In genomic region chr1:72225054-72225718, GRCm38 (mm10) we compare ENCODE assay signal across 8 mouse cellular contexts. TPM values are rescaled to one million over a fixed set of nuclear protein-coding genes. Genes with fewer than 3 reads are reported as not detected.
DNase-seq lines count a peak whose midpoint lies in the region; ATAC-seq and TF ChIP-seq lines count a peak whose summit lies in the region.

No protein-coding gene starts in this region.

- no peak for ATAC-seq in cerebellum, adult (ENCODE audit: insufficient number of reproducible peaks, low FRiP score, low TSS enrichment)
- no peak for ATAC-seq in neural tube, embryonic 11.5 days (ENCODE audit: insufficient read depth, low FRiP score, low TSS enrichment)
- ATAC-seq in inflammation-experienced regulatory T-cells, adult 6 months: no peak

- H3K4me2 ChIP-seq in neural tube, embryonic 11.5 days (ENCODE audit: low read depth): peak overlapping the region; percentile 48

- DNase-seq in cerebellum, adult 11-12 months: peak; percentile 64
- no peak for DNase-seq in neural tube, embryonic 11.5 days (ENCODE audit: low spot score)
- no peak for DNase-seq in neural tube, embryonic 10.5 days (ENCODE audit: extremely low spot score, low spot score)
- DNase-seq in limb, embryonic 10.5 days (ENCODE audit: low spot score): no peak
- no peak for DNase-seq in right cerebral cortex, postnatal 14 days

- peak overlapping the region; percentile 28; the same call in 1 of the 2 replicates for H3K4me3 ChIP-seq in neural tube, embryonic 11.5 days (ENCODE audit: low read depth, low read length)
- H3K4me3 ChIP-seq in limb, embryonic 10.5 days: peak overlapping the region; percentile 49
- peak overlapping the region; percentile 86; the same call in 1 of the 2 replicates for H3K4me3 ChIP-seq in small intestine, adult 2 months (ENCODE audit: low read depth, low read length)

- H3K9me3 ChIP-seq in neural tube, embryonic 11.5 days (ENCODE audit: control insufficient read depth, low read length): no peaks in the 10 kb centered on the region
- H3K9me3 ChIP-seq in limb, embryonic 10.5 days (replicated peaks): no peaks in the 10 kb centered on the region

- H3K27ac ChIP-seq in neural tube, embryonic 11.5 days (ENCODE audit: low read depth, low read length): no peak overlapping the region
- no peak overlapping the region for H3K27ac ChIP-seq in limb, embryonic 10.5 days
- no peak overlapping the region for H3K27ac ChIP-seq in small intestine, adult 2 months (ENCODE audit: insufficient read depth, low read depth, low read length)

- WGBS in neural tube, embryonic 11.5 days: 9% methylated on average over 13 of the region's 13 CpGs
- WGBS in limb, embryonic 10.5 days: 8% methylated on average over 13 of the region's 13 CpGs
- WGBS in small intestine, adult 2 months: 21% methylated on average over 13 of the region's 13 CpGs

- H3K4me1 ChIP-seq in neural tube, embryonic 11.5 days (ENCODE audit: control insufficient read depth, insufficient read depth, low read length): no peaks in the 10 kb centered on the region
- H3K4me1 ChIP-seq in limb, embryonic 10.5 days: peaks cover 6% of the 10 kb centered on the region
- H3K4me1 ChIP-seq in small intestine, adult 2 months (ENCODE audit: control insufficient read depth, insufficient read depth, insufficient read length, low read length): no peaks in the 10 kb centered on the region

- no peak for TF ChIP-seq POLR2A in small intestine, adult 2 months (IDR thresholded peaks at IDR 0.05; ENCODE audit: low read depth, low read length)

- no peak overlapping the region for H3K9ac ChIP-seq in neural tube, embryonic 11.5 days (ENCODE audit: low read length)

- H3K27me3 ChIP-seq in neural tube, embryonic 11.5 days (ENCODE audit: control insufficient read depth, insufficient read depth, low read length): no peaks in the 10 kb centered on the region
- peaks cover 27% of the 10 kb centered on the region for H3K27me3 ChIP-seq in limb, embryonic 10.5 days (ENCODE audit: low read depth, poor library complexity, severe bottlenecking)
- H3K27me3 ChIP-seq in small intestine, adult 2 months (ENCODE audit: control insufficient read depth, insufficient read depth, low read length): no peaks in the 10 kb centered on the region

- no peaks in the 10 kb centered on the region for H3K36me3 ChIP-seq in neural tube, embryonic 11.5 days (ENCODE audit: control insufficient read depth, insufficient read depth, low read length)
- H3K36me3 ChIP-seq in limb, embryonic 10.5 days: no peaks in the 10 kb centered on the region
- H3K36me3 ChIP-seq in small intestine, adult 2 months (ENCODE audit: control insufficient read depth, insufficient read depth, low read length): no peaks in the 10 kb centered on the region

- no peak for TF ChIP-seq CTCF in small intestine, adult 2 months (IDR thresholded peaks at IDR 0.05; ENCODE audit: extremely low read depth, insufficient read length, insufficient replicate concordance, low read depth, low read length)

RNA-seq across cellular contexts. Expression of gene Mreg, which starts 13.1 kb away (rescaled TPM):
- polyA plus RNA-seq in neural tube, embryonic 11.5 days (2014; fragmentation: Nextera tagmentation; extraction: Ambion mirVana): 31.0 and 38.8 TPM in 2 replicates
- polyA plus RNA-seq in limb, embryonic 10.5 days (2016; fragmentation: Nextera tagmentation; extraction: Ambion mirVana): 3.1 and 4.4 TPM in 2 replicates
- 0.94 and 11.0 TPM in 2 replicates for polyA plus RNA-seq in small intestine, adult 2 months (2012; rRNA removed)
- under 1 TPM in 1 of 3 experiments, not detected in 2; 0.47 TPM for polyA plus RNA-seq in inflammation-experienced regulatory T-cells, adult 6 months (2017; shearing (Covaris generic))

RNA-seq across cellular contexts. Expression of gene Pecr, which starts 58.9 kb away (rescaled TPM):
- polyA plus RNA-seq in neural tube, embryonic 11.5 days (2014; fragmentation: Nextera tagmentation; extraction: Ambion mirVana): 14.0 and 17.3 TPM in 2 replicates
- polyA plus RNA-seq in limb, embryonic 10.5 days (2016; fragmentation: Nextera tagmentation; extraction: Ambion mirVana): 30.7 and 31.9 TPM in 2 replicates
- polyA plus RNA-seq in small intestine, adult 2 months (2012; rRNA removed): 2.9 and 3.1 TPM in 2 replicates
- polyA plus RNA-seq in inflammation-experienced regulatory T-cells, adult 6 months (2017; shearing (Covaris generic)): 1 to 10 TPM; 3.4 to 4.2 (median 4.1) TPM

RNA-seq across cellular contexts. Expression of gene Tmem169, which starts 59.0 kb away (rescaled TPM):
- polyA plus RNA-seq in neural tube, embryonic 11.5 days (2014; fragmentation: Nextera tagmentation; extraction: Ambion mirVana): 17.8 and 22.6 TPM in 2 replicates
- polyA plus RNA-seq in limb, embryonic 10.5 days (2016; fragmentation: Nextera tagmentation; extraction: Ambion mirVana): 2.0 and 4.7 TPM in 2 replicates
- polyA plus RNA-seq in small intestine, adult 2 months (2012; rRNA removed): 0.04 TPM in 1 of 2 replicates, not detected in the other
- polyA plus RNA-seq in inflammation-experienced regulatory T-cells, adult 6 months (2017; shearing (Covaris generic)): not detected

Comparison
In these comparisons a context has a peak if more than half of its experiments do, and no peak if none do; other contexts are left out.
1. H3K4me3 ChIP-seq: peak in every context shown above with its lines; median percentile 86 in small intestine, adult 2 months; 49 in limb, embryonic 10.5 days; 28 in neural tube, embryonic 11.5 days.